Comparison of ENCODE assay signal across 28 mouse cellular contexts in the genomic region with DNA sequence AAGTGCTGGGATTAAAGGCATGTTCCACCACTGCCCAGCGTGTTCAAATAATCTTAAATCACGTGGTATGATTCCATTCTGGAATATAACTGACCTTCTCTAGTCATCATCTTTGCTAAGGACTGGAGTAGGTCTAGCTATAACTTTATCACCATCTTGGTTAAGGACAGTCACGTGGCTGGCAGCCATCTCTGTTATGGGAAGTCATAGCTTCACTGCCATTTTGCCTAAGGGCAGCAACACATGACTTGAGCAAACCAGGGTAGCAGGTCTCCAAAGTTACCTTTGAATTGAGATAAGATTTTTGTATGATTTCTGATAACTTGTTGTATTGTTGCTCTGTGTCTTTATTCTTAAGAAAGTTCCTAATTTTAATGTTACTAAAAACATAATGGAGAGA.
"Had no signal": no experiment of that assay in that cellular context is flagged by ENCODE, and none has a peak within 500 bp of the region (broad histone marks: within the 10 kb centered on the region; RNA-seq: fewer than 3 reads in every experiment).

No protein-coding gene starts in this region.

- DNase-seq: left cerebral cortex, postnatal 4 days; liver; liver, embryonic 13.5 days; liver, postnatal 0 days; lung, adult 18-20 months; lung, adult 2 months; lung, embryonic 14.5 days; lung, postnatal 10 days; lung, postnatal 14 days; lung, postnatal 36 days; lung, postnatal 4 days; midbrain, embryonic 14.5 days had no signal

- H3K4me1 ChIP-seq: limb, embryonic 10.5 days; limb, embryonic 12.5 days; limb, embryonic 15.5 days; liver, embryonic 12.5 days; liver, embryonic 13.5 days; liver, embryonic 15.5 days; lung, embryonic 15.5 days; megakaryocyte, embryonic 14.5 days; midbrain, embryonic 10.5 days; midbrain, embryonic 12.5 days; midbrain, embryonic 13.5 days; midbrain, embryonic 15.5 days; neural tube, embryonic 12.5 days had no signal

- H3K4me3 ChIP-seq: limb, embryonic 10.5 days; limb, embryonic 12.5 days; limb, embryonic 13.5 days; limb, embryonic 15.5 days; liver, embryonic 12.5 days; liver, embryonic 13.5 days; liver, embryonic 15.5 days; lung, embryonic 15.5 days; megakaryocyte, embryonic 14.5 days; midbrain, embryonic 10.5 days; midbrain, embryonic 12.5 days; midbrain, embryonic 13.5 days; midbrain, embryonic 15.5 days; myocyte; neural tube, embryonic 12.5 days had no signal

- H3K36me3 ChIP-seq: limb, embryonic 10.5 days; limb, embryonic 12.5 days; limb, embryonic 13.5 days; limb, embryonic 15.5 days; liver, embryonic 12.5 days; liver, embryonic 13.5 days; liver, embryonic 15.5 days; lung, embryonic 15.5 days; midbrain, embryonic 10.5 days; midbrain, embryonic 12.5 days; midbrain, embryonic 13.5 days; midbrain, embryonic 15.5 days; neural tube, embryonic 12.5 days had no signal

- H3K27ac ChIP-seq: limb, embryonic 10.5 days; limb, embryonic 12.5 days; limb, embryonic 13.5 days; limb, embryonic 15.5 days; liver, embryonic 12.5 days; liver, embryonic 13.5 days; liver, embryonic 14.5 days; liver, embryonic 15.5 days; lung, embryonic 15.5 days; macrophage; midbrain, embryonic 10.5 days; midbrain, embryonic 12.5 days; midbrain, embryonic 13.5 days; midbrain, embryonic 15.5 days; neural tube, embryonic 12.5 days had no signal

- H3K9ac ChIP-seq: limb, embryonic 12.5 days; limb, embryonic 13.5 days; limb, embryonic 15.5 days; liver, embryonic 12.5 days; liver, embryonic 13.5 days; liver, embryonic 14.5 days; liver, embryonic 15.5 days; liver, postnatal 0 days; lung, embryonic 14.5 days; lung, embryonic 15.5 days; midbrain, embryonic 12.5 days; midbrain, embryonic 13.5 days; midbrain, embryonic 15.5 days; neural tube, embryonic 12.5 days had no signal

- H3K27me3 ChIP-seq: limb, embryonic 15.5 days; liver, embryonic 12.5 days; liver, embryonic 13.5 days; liver, embryonic 15.5 days; lung, embryonic 15.5 days; megakaryocyte, embryonic 14.5 days; midbrain, embryonic 12.5 days; midbrain, embryonic 13.5 days; midbrain, embryonic 15.5 days; neural tube, embryonic 12.5 days had no signal

- H3K9me3 ChIP-seq: limb, embryonic 10.5 days; limb, embryonic 15.5 days; liver, embryonic 12.5 days; liver, embryonic 13.5 days; liver, embryonic 15.5 days; lung, embryonic 15.5 days; midbrain, embryonic 10.5 days; midbrain, embryonic 12.5 days; midbrain, embryonic 15.5 days; neural tube, embryonic 12.5 days had no signal
